Mouse (Mus musculus): ENCODE data around the gene Tmem205.

The Tmem205 gene

DNA sequence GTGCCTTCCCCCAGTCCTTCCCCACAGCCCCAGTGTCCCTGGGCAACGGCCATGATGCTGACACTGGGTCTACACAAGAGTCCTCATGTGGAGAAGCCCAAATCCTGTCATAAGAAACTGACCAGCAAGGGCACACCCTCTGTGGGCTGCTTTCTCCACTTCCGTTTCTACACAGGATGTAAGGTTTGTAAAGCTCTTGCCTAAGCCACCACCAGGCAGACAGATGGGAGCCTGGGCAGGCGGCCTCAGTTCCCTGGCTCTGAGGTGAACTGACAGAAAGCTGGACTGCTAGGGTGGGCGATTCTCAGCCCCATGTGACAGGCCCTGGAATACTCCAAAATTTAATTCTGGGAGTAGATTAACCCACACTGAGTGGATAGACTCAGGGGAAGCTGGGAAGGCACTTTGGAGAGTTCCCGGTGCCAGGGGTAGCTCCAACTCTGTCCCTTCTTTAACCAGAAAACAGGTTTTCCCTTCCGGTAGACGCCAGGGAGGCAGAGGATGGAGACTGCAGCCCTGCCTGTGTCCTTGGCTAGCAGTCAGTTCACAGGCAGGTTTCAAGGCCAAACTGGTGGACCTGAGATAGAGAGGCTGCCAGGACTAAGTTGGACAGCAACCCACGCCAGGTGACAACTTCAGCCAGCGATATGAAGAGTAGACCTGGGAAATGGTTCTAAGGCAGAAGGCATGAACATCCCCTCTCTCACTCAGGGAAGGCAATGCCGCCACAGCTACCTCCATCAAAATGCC, 17.7 kb downstream of the Tmem205 start:
- DNase-seq: peak; percentile 47

- no peak for DNase-seq
Measured at GRCm38 (mm10) chr9:21908216-21908615, 19.1 kb downstream of the Tmem205 start.

- no peak for DNase-seq
Measured at GRCm38 (mm10) chr9:21904031-21904430, 23.3 kb downstream of the Tmem205 start.

GRCm38 (mm10) chr9:21901223-21901820, 26.0 kb downstream of the Tmem205 start:
- peak; percentile 89 for DNase-seq

- DNase-seq: no peak
Measured at GRCm38 (mm10) chr9:21889229-21889628, 38.1 kb downstream of the Tmem205 start.

- no peak for DNase-seq
Measured at GRCm38 (mm10) chr9:21876601-21877000, 50.8 kb downstream of the Tmem205 start.

- no peak for DNase-seq
Measured at GRCm38 (mm10) chr9:21872204-21872603, 55.2 kb downstream of the Tmem205 start.
